Mouse (Mus musculus) liver, embryonic 11.5 days (tissue): Measurements from ENCODE around the gene Coro7. TPM values are rescaled to one million over a fixed set of nuclear protein-coding genes. Genes with fewer than 3 reads are reported as not detected.
A peak's percentile ranks its signal among the peaks of the same experiment; 100 is the strongest.
"Not testable (repeated sequence)": the region's sequence is repeated elsewhere in the genome, so short reads cannot be mapped to it uniquely, and the experiment has no call there.

Experiments used
- ATAC-seq: fragments of 200-750 bp; cut with Nextera tagmentation; replicated peaks from 2 replicates; pipeline ENCODE4 v1.8.0; 2017; ENCODE audit warnings: moderate number of reproducible peaks, mild to moderate bottlenecking, moderate TSS enrichment, moderate library complexity; ENCODE audit not compliant: low FRiP score
- DNase-seq: peaks from one replicate; pipeline ENCODE4 v3.0.0-alpha.2; 2017; ENCODE audit warnings: low spot score
- H3K27ac ChIP-seq: fragments of 300-500 bp; sonication (generic); 2 replicates; pipeline ENCODE4 v1.5.1; 2014; ENCODE audit warnings: mild to moderate bottlenecking, low read depth, low read length, control low read depth
- H3K27me3 ChIP-seq: fragments of 300-500 bp; sonication (generic); replicated peaks from 2 replicates; pipeline ENCODE4 v1.6.1; 2014; ENCODE audit warnings: low read length, mixed read lengths; ENCODE audit not compliant: control insufficient read depth, insufficient read depth
- H3K36me3 ChIP-seq: fragments of 300-500 bp; sonication (generic); 2 replicates; pipeline ENCODE4 v1.6.1; 2014; ENCODE audit warnings: mild to moderate bottlenecking, low read length, moderate library complexity, mixed read lengths; ENCODE audit not compliant: control insufficient read depth, insufficient read depth
- H3K4me1 ChIP-seq: fragments of 300-500 bp; sonication (generic); replicated peaks from 2 replicates; pipeline ENCODE4 v1.6.1; 2014; ENCODE audit warnings: low read length, mixed read lengths; ENCODE audit not compliant: control insufficient read depth, insufficient read depth
- H3K4me2 ChIP-seq: fragments of 300-500 bp; sonication (generic); 2 replicates; pipeline ENCODE4 v1.6.1; 2014; ENCODE audit warnings: mild to moderate bottlenecking, control low read depth, moderate library complexity
- H3K4me3 ChIP-seq: fragments of 300-500 bp; sonication (generic); 2 replicates; pipeline ENCODE4 v1.5.1; 2014; ENCODE audit warnings: low read depth, low read length, control low read depth
- H3K9ac ChIP-seq: fragments of 300-500 bp; sonication (generic); 2 replicates; pipeline ENCODE4 v1.6.1; 2014; ENCODE audit warnings: low read depth, low read length, control low read depth
- H3K9me3 ChIP-seq: fragments of 300-500 bp; sonication (generic); 2 replicates; pipeline ENCODE4 v1.6.1; 2016; ENCODE audit warnings: low read length, inconsistent platforms, mixed read lengths; ENCODE audit not compliant: control insufficient read depth
- WGBS: fragments of 180-500 bp; shearing (Covaris S2); extraction: QIAGEN DNeasy Blood & Tissue Kit; methylation state at CpG from one replicate; pipeline ENCODE4 v1.1.7; 2014; 5-methylcytosine and 5-hydroxymethylcytosine counted together
- polyA plus RNA-seq: library from polyadenylated mRNA; unstranded; fragments of >200 nt; fragmentation: Nextera tagmentation; extraction: Ambion mirVana; gene quantifications from 2 replicates; pipeline ENCODE4 v1.2.1, GENCODE M21; 2014

Gene Coro7
- polyA plus RNA-seq, 1 experiment from 2014 or later: 18.7 TPM

GRCm38 (mm10) chr16:4684457-4684791, 4.8 kb upstream of the Coro7 start:
- Histone ChIP-seq H3K36me3 (peaks cover 11% of the 10 kb centered on the region), H3K4me1 (peaks cover 16% of the 10 kb centered on the region), H3K9me3 (0 out of 2 replicates have a peak, but pooled peaks cover 2% of the 10 kb centered on the region), H3K9ac (peak overlapping the region; percentile 93), H3K27ac (peak overlapping the region; percentile 77), H3K4me3 (peak overlapping the region; percentile 88), H3K27me3 (no peaks in the 10 kb centered on the region), H3K4me2 (peak overlapping the region; percentile 91)
- DNase-seq: no peak
- WGBS: under 1% methylated on average over 9 of the region's 9 CpGs
- ATAC-seq: 0 out of 2 replicates have a peak, but pooled peaks have one; percentile 1

GRCm38 (mm10) chr16:4683581-4684456, 4.2 kb upstream of the Coro7 start:
- peak; percentile 80 for ATAC-seq
- WGBS: under 1% methylated on average over 54 of the region's 54 CpGs

GRCm38 (mm10) chr16:4683193-4683580, 3.6 kb upstream of the Coro7 start:
- Histone ChIP-seq H3K9ac (peak overlapping the region; percentile 93), H3K4me1 (peaks cover 23% of the 10 kb centered on the region), H3K27me3 (no peaks in the 10 kb centered on the region), H3K4me3 (peak overlapping the region; percentile 88), H3K4me2 (peak overlapping the region; percentile 91), H3K36me3 (peaks cover 5% of the 10 kb centered on the region; the same call in 1 of the 2 replicates), H3K27ac (peak overlapping the region; percentile 77), H3K9me3 (no peaks in the 10 kb centered on the region)
- 25% methylated on average over 9 of the region's 9 CpGs for whole genome bisulfite sequencing
- DNase-seq (no peak), ATAC-seq (peak; percentile 50)

More at GRCm38 (mm10) chr16:4683581-4684456, 4.2 kb upstream of the Coro7 start:
- Histone ChIP-seq H3K4me3 (peak overlapping the region; percentile 88), H3K4me1 (peaks cover 18% of the 10 kb centered on the region), H3K27me3 (no peaks in the 10 kb centered on the region), H3K27ac (peak overlapping the region; percentile 77), H3K9me3 (no peaks in the 10 kb centered on the region), H3K36me3 (peaks cover 5% of the 10 kb centered on the region; the same call in 1 of the 2 replicates), H3K9ac (peak overlapping the region; percentile 93), H3K4me2 (peak overlapping the region; percentile 91)
- DNase-seq: peak; percentile 96

- peak overlapping the region; percentile 91 for H3K4me2 ChIP-seq
- H3K9me3 ChIP-seq: no peaks in the 10 kb centered on the region
- H3K36me3 ChIP-seq: peaks cover 4% of the 10 kb centered on the region; the same call in 1 of the 2 replicates
- peak overlapping the region; percentile 93 for H3K9ac ChIP-seq
- H3K27me3 ChIP-seq: no peaks in the 10 kb centered on the region
- H3K4me3 ChIP-seq: peak overlapping the region; percentile 88
- peak overlapping the region; percentile 77 for H3K27ac ChIP-seq
- no peak for DNase-seq
- no peak for ATAC-seq
- peaks cover 28% of the 10 kb centered on the region for H3K4me1 ChIP-seq
- 61% methylated on average over 4 of the region's 4 CpGs for WGBS
Measured at GRCm38 (mm10) chr16:4682628-4683179, 3.1 kb upstream of the Coro7 start.

- not testable (repeated sequence) for H3K27me3 ChIP-seq, H3K4me2 ChIP-seq, ATAC-seq, DNase-seq, H3K9ac ChIP-seq, H3K36me3 ChIP-seq, H3K4me3 ChIP-seq, H3K9me3 ChIP-seq, H3K27ac ChIP-seq
- 81% methylated on average over 3 of the region's 3 CpGs for WGBS
- H3K4me1 ChIP-seq: peaks cover 28% of the 10 kb centered on the region
Measured at GRCm38 (mm10) chr16:4680922-4681455, 1.4 kb upstream of the Coro7 start.

GRCm38 (mm10) chr16:4678080-4678479, 1.5 kb downstream of the Coro7 start:
- Histone ChIP-seq H3K4me2 (peak overlapping the region; percentile 98), H3K9me3 (no peaks in the 10 kb centered on the region), H3K4me3 (no peak overlapping the region; the same call in 1 of the 2 replicates), H3K9ac (no peak overlapping the region), H3K27me3 (no peaks in the 10 kb centered on the region), H3K4me1 (peaks cover 19% of the 10 kb centered on the region), H3K27ac (no peak overlapping the region), H3K36me3 (peaks cover 3% of the 10 kb centered on the region; the same call in 1 of the 2 replicates)
- 69% methylated on average over 5 of the region's 5 CpGs for WGBS
- no peak for DNase-seq
- ATAC-seq: no peak

- Histone ChIP-seq H3K27me3 (no peaks in the 10 kb centered on the region), H3K9me3 (no peaks in the 10 kb centered on the region), H3K4me2 (no peak overlapping the region), H3K4me3 (no peak overlapping the region), H3K9ac (no peak overlapping the region), H3K36me3 (peaks cover 3% of the 10 kb centered on the region; the same call in 1 of the 2 replicates), H3K4me1 (peaks cover 12% of the 10 kb centered on the region), H3K27ac (no peak overlapping the region)
- 93% methylated on average over 5 of the region's 5 CpGs for WGBS
- DNase-seq (no peak), ATAC-seq (no peak)
Measured at GRCm38 (mm10) chr16:4676836-4677235, 2.7 kb downstream of the Coro7 start.

GRCm38 (mm10) chr16:4674091-4674490, 5.5 kb downstream of the Coro7 start:
- Histone ChIP-seq H3K27ac (no peak overlapping the region), H3K4me1 (peaks cover 12% of the 10 kb centered on the region), H3K9me3 (no peaks in the 10 kb centered on the region), H3K36me3 (peaks cover 6% of the 10 kb centered on the region; the same call in 1 of the 2 replicates), H3K27me3 (no peaks in the 10 kb centered on the region), H3K9ac (no peak overlapping the region), H3K4me3 (no peak overlapping the region), H3K4me2 (no peak overlapping the region)
- 46% methylated on average over 4 of the region's 4 CpGs for WGBS
- ATAC-seq: no peak
- DNase-seq: no peak
